Mouse (Mus musculus): ENCODE data around the gene Olfr43. TPM values are rescaled to one million over a fixed set of nuclear protein-coding genes. Genes with fewer than 3 reads are reported as not detected.

The Olfr43 gene
- not detected for polyA plus RNA-seq (2017; shearing (Covaris generic))

GRCm38 (mm10) chr11:74211279-74211678 is at the start of gene Olfr43:
Olfr43 (minus strand) TSS chr11:74211379.
- no peak for ATAC-seq

- no peak for ATAC-seq
These were observed 48.3 kb upstream of the Olfr43 start, which contains the start of gene Olfr406 for GRCm38 (mm10) chr11:74259508-74259907. Olfr406 (plus strand) TSS chr11:74259808.

- ATAC-seq = no peak
These were observed 30.0 kb upstream of the Olfr43 start for GRCm38 (mm10) chr11:74241201-74241600.

- ATAC-seq = no peak
These were observed 25.2 kb downstream of the Olfr43 start, which contains the start of gene Olfr403 for GRCm38 (mm10) chr11:74185949-74186348. Olfr403 (plus strand) TSS chr11:74186249.

GRCm38 (mm10) chr11:74183745-74184144 is 27.4 kb downstream of the Olfr43 start:
- ATAC-seq = no peak

- no peak for ATAC-seq
These were observed 28.0 kb downstream of the Olfr43 start for GRCm38 (mm10) chr11:74183168-74183567.

- no peak for ATAC-seq
These were observed 42.4 kb downstream of the Olfr43 start for GRCm38 (mm10) chr11:74168771-74169170.

Other genes starting within 250 kb of the Olfr43 start
- under 1 TPM in 1 of 2 experiments, not detected in 1; 0.07 TPM for gene Olfr398, start 221.0 kb downstream of the Olfr43 start, polyA plus RNA-seq (2017; shearing (Covaris generic))
- gene Olfr139, start 154.8 kb downstream of the Olfr43 start, polyA plus RNA-seq (2017; shearing (Covaris generic)) = under 1 TPM; 0.42 to 0.48 TPM
- not detected for gene Olfr399, start 154.8 kb downstream of the Olfr43 start, polyA plus RNA-seq (2017; shearing (Covaris generic))
- gene Zfp616, start 141.4 kb downstream of the Olfr43 start, polyA plus RNA-seq (2017; shearing (Covaris generic)) = not detected
- gene Olfr401, start 97.7 kb downstream of the Olfr43 start, polyA plus RNA-seq (2017; shearing (Covaris generic)) = not detected
- not detected for gene Olfr402, start 57.9 kb downstream of the Olfr43 start, polyA plus RNA-seq (2017; shearing (Covaris generic))
- not detected for gene Olfr403, start 25.1 kb downstream of the Olfr43 start, polyA plus RNA-seq (2017; shearing (Covaris generic))
- under 1 TPM in 1 of 2 experiments, not detected in 1; 0.46 TPM for gene Olfr406, start 48.4 kb upstream of the Olfr43 start, polyA plus RNA-seq (2017; shearing (Covaris generic))
- not detected for gene Olfr59, start 72.4 kb upstream of the Olfr43 start, polyA plus RNA-seq (2017; shearing (Covaris generic))
- gene Olfr410, start 126.7 kb upstream of the Olfr43 start, polyA plus RNA-seq (2017; shearing (Covaris generic)) = not detected
- not detected for gene Olfr411, start 141.3 kb upstream of the Olfr43 start, polyA plus RNA-seq (2017; shearing (Covaris generic))
- not detected for gene Olfr412, start 150.7 kb upstream of the Olfr43 start, polyA plus RNA-seq (2017; shearing (Covaris generic))

Measured in activated CD4-positive, CD25-positive, alpha-beta regulatory T cell, adult 4 months (primary cell).